Mouse (Mus musculus): ENCODE measurements around the gene Cebpa.
A peak's percentile ranks its signal among the peaks of the same experiment; 100 is the strongest.

Gene Cebpa

GRCm38 (mm10) chr7:35118841-35119413 is at the start of gene Cebpa:
Cebpa (plus strand) TSS chr7:35119293.
- DNase-seq (ENCODE audit: low spot score): peak; percentile 97

- DNase-seq (ENCODE audit: low spot score): no peak
Measured at GRCm38 (mm10) chr7:35076645-35077044, 42.4 kb upstream of the Cebpa start.

- no peak for DNase-seq (ENCODE audit: low spot score)
Measured at GRCm38 (mm10) chr7:35080843-35081338, 38.2 kb upstream of the Cebpa start.

- no peak for DNase-seq (ENCODE audit: low spot score)
Measured at GRCm38 (mm10) chr7:35081406-35082104, 37.5 kb upstream of the Cebpa start.

GRCm38 (mm10) chr7:35084565-35085360 is 34.3 kb upstream of the Cebpa start:
- DNase-seq (ENCODE audit: low spot score): no peak

GRCm38 (mm10) chr7:35086271-35086861 is 32.7 kb upstream of the Cebpa start:
- peak; percentile 49 for DNase-seq (ENCODE audit: low spot score)

GRCm38 (mm10) chr7:35090550-35090949 is 28.5 kb upstream of the Cebpa start:
- no peak for DNase-seq (ENCODE audit: low spot score)

- DNase-seq (ENCODE audit: low spot score): no peak
Measured at GRCm38 (mm10) chr7:35094975-35095678, 24.0 kb upstream of the Cebpa start.

GRCm38 (mm10) chr7:35098777-35099176 is 20.3 kb upstream of the Cebpa start:
- DNase-seq (ENCODE audit: low spot score): no peak

GRCm38 (mm10) chr7:35099528-35099927 is 19.6 kb upstream of the Cebpa start:
- DNase-seq (ENCODE audit: low spot score): no peak

GRCm38 (mm10) chr7:35106614-35107013 is 12.5 kb upstream of the Cebpa start:
- DNase-seq (ENCODE audit: low spot score): no peak

GRCm38 (mm10) chr7:35107630-35108029 is 11.5 kb upstream of the Cebpa start:
- no peak for DNase-seq (ENCODE audit: low spot score)

GRCm38 (mm10) chr7:35108046-35108445 is 11.0 kb upstream of the Cebpa start:
- no peak for DNase-seq (ENCODE audit: low spot score)

- DNase-seq (ENCODE audit: low spot score): no peak
Measured at GRCm38 (mm10) chr7:35108663-35109062, 10.4 kb upstream of the Cebpa start.

- no peak for DNase-seq (ENCODE audit: low spot score)
Measured at GRCm38 (mm10) chr7:35113136-35113535, 6.0 kb upstream of the Cebpa start.

GRCm38 (mm10) chr7:35113721-35114120 is 5.4 kb upstream of the Cebpa start:
- DNase-seq (ENCODE audit: low spot score): no peak

GRCm38 (mm10) chr7:35116524-35116923 is 2.6 kb upstream of the Cebpa start:
- no peak for DNase-seq (ENCODE audit: low spot score)

- DNase-seq (ENCODE audit: low spot score): no peak
Measured at GRCm38 (mm10) chr7:35117052-35117451, 2.0 kb upstream of the Cebpa start.

- peak; percentile 62 for DNase-seq (ENCODE audit: low spot score)
Measured at GRCm38 (mm10) chr7:35117761-35118098, 1.4 kb upstream of the Cebpa start.

- DNase-seq (ENCODE audit: low spot score): peak; percentile 80
Measured at GRCm38 (mm10) chr7:35118099-35118781, 853 bp upstream of the Cebpa start.

- DNase-seq (ENCODE audit: low spot score): peak; percentile 63
Measured at GRCm38 (mm10) chr7:35119506-35120145, 533 bp downstream of the Cebpa start.
